Mouse (Mus musculus): ENCODE measurements around the gene Hnrnph3. TPM values are rescaled to one million over a fixed set of nuclear protein-coding genes. Genes with fewer than 3 reads are reported as not detected.

The Hnrnph3 gene
- total and polyA plus RNA-seq, 3 experiments, result 7.3 to 28.8 (median 26.2) TPM

DNA sequence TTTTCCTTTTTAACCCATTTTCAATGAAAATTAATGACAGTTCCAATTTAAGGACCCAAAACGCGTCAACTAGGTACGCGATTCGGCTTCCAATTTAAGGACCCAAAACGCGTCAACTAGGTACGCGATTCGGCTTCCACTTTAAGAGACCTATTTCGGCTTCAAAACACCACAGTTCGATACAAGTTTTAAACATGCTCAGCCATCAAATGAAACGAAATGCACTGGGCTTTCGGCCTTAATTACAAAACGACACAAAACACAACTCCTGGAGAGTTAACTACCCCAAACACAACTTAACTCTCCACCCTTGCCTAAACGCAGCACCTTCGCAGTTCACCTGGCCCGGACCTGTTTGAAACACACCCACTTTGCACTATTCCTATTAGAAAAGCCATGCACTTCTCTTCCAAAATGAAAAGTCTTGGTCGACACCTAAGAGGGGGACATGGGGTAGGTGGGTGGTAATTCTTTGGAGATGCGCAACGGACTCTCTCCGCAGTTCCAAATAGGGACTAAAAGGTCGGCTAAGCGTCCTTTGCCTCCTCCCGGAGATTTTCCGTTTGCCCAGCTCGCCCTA, 1.4 kb downstream of the Hnrnph3 start:
- Histone ChIP-seq H3K4me1 (ENCODE audit: insufficient read depth, low read depth, low read length) (peaks cover 11% of the 10 kb centered on the region), H3K36me3 (replicated peaks) (peaks cover 9% of the 10 kb centered on the region), H3K27me3 (ENCODE audit: insufficient read depth, low read length) (no peaks in the 10 kb centered on the region), H3K9me3 (replicated peaks) (no peaks in the 10 kb centered on the region), H3K4me3 (ENCODE audit: low read depth, low read length) (peak overlapping the region; percentile 77)
- DNase-seq (ENCODE audit: low spot score) (no peak), ATAC-seq (ENCODE audit: extremely low read depth, insufficient number of reproducible peaks, low FRiP score, poor library complexity, severe bottlenecking) (no peak)
- TF ChIP-seq CTCF (IDR thresholded peaks at IDR 0.05; ENCODE audit: low read depth, low read length) (no peak), TAL1 (conservative IDR thresholded peaks at IDR 0.05; ENCODE audit: low read depth, low read length) (no peak)

DNA sequence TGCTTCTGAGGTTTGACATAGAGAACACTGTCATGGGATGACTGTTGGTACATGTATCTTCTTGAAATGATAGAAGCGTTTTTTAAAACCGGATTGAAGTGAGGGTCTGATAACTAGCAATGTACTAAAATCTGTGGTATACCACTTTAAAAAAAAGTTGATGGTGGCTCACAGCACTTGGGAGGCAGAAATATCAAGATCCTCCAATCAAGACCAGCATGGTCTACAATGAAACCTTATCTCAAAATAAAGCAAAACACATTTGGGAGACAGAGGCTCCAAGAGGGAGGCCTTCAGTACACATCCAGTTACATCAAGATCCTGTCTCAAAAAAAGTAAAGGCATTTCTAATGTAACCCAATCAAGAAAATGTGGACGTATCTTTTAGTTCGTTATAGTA, 2.3 kb downstream of the Hnrnph3 start:
- no peaks in the 10 kb centered on the region for H3K27me3 ChIP-seq (ENCODE audit: insufficient read depth, low read length)
- TF ChIP-seq TAL1 (conservative IDR thresholded peaks at IDR 0.05; ENCODE audit: low read depth, low read length) (0 out of 2 replicates have a peak, but pooled peaks have one; percentile 7), GATA2 (IDR thresholded peaks at IDR 0.05; ENCODE audit: borderline replicate concordance, low read depth, low read length) (no peak)
- H3K4me1 ChIP-seq (ENCODE audit: insufficient read depth, low read depth, low read length), result peaks cover 11% of the 10 kb centered on the region
- ATAC-seq (ENCODE audit: extremely low read depth, insufficient number of reproducible peaks, low FRiP score, poor library complexity, severe bottlenecking) (no peak; the same call in 1 of the 2 replicates), DNase-seq (ENCODE audit: low spot score) (no peak)
- H3K9me3 ChIP-seq (replicated peaks), result no peaks in the 10 kb centered on the region
- peaks cover 16% of the 10 kb centered on the region for H3K36me3 ChIP-seq (replicated peaks)
- no peak overlapping the region; the same call in 1 of the 2 replicates for H3K4me3 ChIP-seq (ENCODE audit: low read depth, low read length)

DNA sequence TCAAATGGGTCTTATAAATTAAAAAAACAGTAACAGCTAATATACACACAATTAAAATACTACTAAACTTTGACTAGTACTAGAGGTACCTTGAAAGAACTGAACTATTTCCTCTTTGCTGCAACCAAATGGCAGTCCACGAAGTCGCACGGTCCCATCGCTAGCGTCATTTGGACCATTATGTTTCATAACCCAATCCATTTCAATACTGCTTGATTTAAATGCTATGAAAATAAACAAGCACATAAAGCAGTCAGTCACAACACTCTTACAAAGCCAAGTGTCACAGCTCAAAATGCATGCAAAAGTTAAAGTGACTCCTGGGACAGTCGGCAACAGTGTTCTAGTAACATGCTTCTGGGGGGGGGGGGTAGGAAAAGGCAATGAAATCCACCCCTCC, 4.7 kb downstream of the Hnrnph3 start:
- ATAC-seq (ENCODE audit: extremely low read depth, insufficient number of reproducible peaks, low FRiP score, poor library complexity, severe bottlenecking), result no peak
- peaks cover 33% of the 10 kb centered on the region for H3K36me3 ChIP-seq (replicated peaks)

DNA sequence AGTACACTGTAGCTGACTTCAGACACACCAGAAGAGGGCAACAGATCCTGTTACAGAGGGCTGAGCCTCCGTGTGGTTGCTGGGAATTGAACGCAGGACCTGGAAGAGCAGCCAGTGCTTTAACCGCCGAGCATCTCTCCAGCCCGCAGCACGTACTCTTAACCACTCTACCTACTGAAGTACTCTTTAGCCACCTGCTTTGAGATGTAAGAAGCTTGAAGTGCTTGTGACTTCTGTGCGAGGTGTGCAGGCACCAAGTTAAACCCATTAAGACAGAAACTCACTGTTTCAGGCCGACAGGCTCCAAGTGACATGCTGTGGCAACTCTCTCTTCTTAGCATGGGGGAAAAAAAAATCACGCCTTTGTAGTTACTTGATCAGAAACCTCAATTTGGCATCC, 9.8 kb downstream of the Hnrnph3 start:
- Histone ChIP-seq H3K27me3 (ENCODE audit: insufficient read depth, low read length) (no peaks in the 10 kb centered on the region), H3K9me3 (replicated peaks) (no peaks in the 10 kb centered on the region), H3K4me1 (ENCODE audit: insufficient read depth, low read depth, low read length) (no peaks in the 10 kb centered on the region), H3K36me3 (replicated peaks) (peaks cover 64% of the 10 kb centered on the region), H3K4me3 (ENCODE audit: low read depth, low read length) (no peak overlapping the region)
- TF ChIP-seq TAL1 (conservative IDR thresholded peaks at IDR 0.05; ENCODE audit: low read depth, low read length) (no peak), POLR2AphosphoS5 (IDR thresholded peaks at IDR 0.05; ENCODE audit: insufficient replicate concordance, low read depth, low read length) (no peak), GATA1 (IDR thresholded peaks at IDR 0.05; ENCODE audit: borderline replicate concordance, low read length) (no peak), CTCF (IDR thresholded peaks at IDR 0.05; ENCODE audit: low read depth, low read length) (no peak)
- DNase-seq (ENCODE audit: low spot score) (no peak), ATAC-seq (ENCODE audit: extremely low read depth, insufficient number of reproducible peaks, low FRiP score, poor library complexity, severe bottlenecking) (no peak)

More for the DNA sequence above, 4.7 kb downstream of the Hnrnph3 start:
- H3K27me3 ChIP-seq (ENCODE audit: insufficient read depth, low read length), result no peaks in the 10 kb centered on the region
- H3K4me1 ChIP-seq (ENCODE audit: insufficient read depth, low read depth, low read length), result peaks cover 7% of the 10 kb centered on the region
- H3K4me3 ChIP-seq (ENCODE audit: low read depth, low read length), result no peak overlapping the region
- H3K9me3 ChIP-seq (replicated peaks), result no peaks in the 10 kb centered on the region
- TF ChIP-seq POLR2AphosphoS5 (IDR thresholded peaks at IDR 0.05; ENCODE audit: insufficient replicate concordance, low read depth, low read length) (no peak), CTCF (IDR thresholded peaks at IDR 0.05; ENCODE audit: low read depth, low read length) (no peak), GATA1 (IDR thresholded peaks at IDR 0.05; ENCODE audit: borderline replicate concordance, low read length) (no peak), GATA2 (IDR thresholded peaks at IDR 0.05; ENCODE audit: borderline replicate concordance, low read depth, low read length) (no peak), TAL1 (conservative IDR thresholded peaks at IDR 0.05; ENCODE audit: low read depth, low read length) (no peak)
- DNase-seq (ENCODE audit: low spot score), result no peak

DNA sequence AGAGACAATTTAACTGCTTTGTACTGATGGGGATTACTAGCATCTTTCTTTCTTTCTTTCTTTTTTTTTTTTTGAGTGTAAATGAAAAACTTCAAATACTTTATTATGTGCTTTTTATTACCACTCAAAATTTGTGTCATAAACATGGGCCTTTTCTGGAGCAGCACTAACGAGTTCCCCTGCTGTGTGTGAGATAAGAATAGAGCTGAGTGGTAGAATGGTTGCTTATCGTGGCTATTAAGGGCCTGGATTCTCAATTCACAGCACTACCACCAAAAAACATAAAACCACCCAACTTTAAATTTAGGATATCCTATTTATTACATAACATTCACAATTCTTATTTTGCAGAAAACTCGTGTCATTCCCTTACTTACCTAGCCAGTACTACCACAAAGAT, 10.5 kb downstream of the Hnrnph3 start:
- ATAC-seq (ENCODE audit: extremely low read depth, insufficient number of reproducible peaks, low FRiP score, poor library complexity, severe bottlenecking), result no peak
- no peak for DNase-seq (ENCODE audit: low spot score)
- Histone ChIP-seq H3K9me3 (replicated peaks) (no peaks in the 10 kb centered on the region), H3K4me1 (ENCODE audit: insufficient read depth, low read depth, low read length) (no peaks in the 10 kb centered on the region), H3K4me3 (ENCODE audit: low read depth, low read length) (no peak overlapping the region), H3K27me3 (ENCODE audit: insufficient read depth, low read length) (no peaks in the 10 kb centered on the region), H3K36me3 (replicated peaks) (peaks cover 64% of the 10 kb centered on the region)
- TF ChIP-seq GATA1 (IDR thresholded peaks at IDR 0.05; ENCODE audit: borderline replicate concordance, low read length), result no peak
- TF ChIP-seq GATA2 (IDR thresholded peaks at IDR 0.05; ENCODE audit: borderline replicate concordance, low read depth, low read length), result no peak
- TF ChIP-seq POLR2AphosphoS5 (IDR thresholded peaks at IDR 0.05; ENCODE audit: insufficient replicate concordance, low read depth, low read length), result no peak
- TF ChIP-seq TAL1 (conservative IDR thresholded peaks at IDR 0.05; ENCODE audit: low read depth, low read length), result no peak
- TF ChIP-seq CTCF (IDR thresholded peaks at IDR 0.05; ENCODE audit: low read depth, low read length), result no peak

DNA sequence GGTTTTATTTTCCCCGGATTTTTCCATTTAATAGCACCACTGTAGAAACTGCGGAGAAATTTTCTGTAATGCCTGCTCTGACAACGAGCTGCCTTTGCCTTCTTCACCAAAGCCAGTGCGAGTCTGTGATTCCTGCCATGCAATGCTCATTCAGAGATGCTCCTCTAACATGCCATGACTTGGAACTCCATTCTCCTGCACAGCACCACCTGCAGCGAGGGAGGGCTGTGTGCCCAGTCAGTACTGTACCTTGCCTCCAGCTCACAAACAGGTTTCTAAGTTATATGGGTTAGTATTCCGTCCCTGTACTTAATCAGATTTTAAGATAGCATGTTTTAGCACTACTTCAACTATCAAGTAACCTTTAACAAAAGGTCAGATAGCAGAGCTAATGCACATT, 12.5 kb downstream of the Hnrnph3 start:
- H3K9me3 ChIP-seq (replicated peaks), result no peaks in the 10 kb centered on the region
- peaks cover 66% of the 10 kb centered on the region for H3K36me3 ChIP-seq (replicated peaks)
- no peak overlapping the region for H3K4me3 ChIP-seq (ENCODE audit: low read depth, low read length)
- DNase-seq (ENCODE audit: low spot score), result no peak
- TF ChIP-seq POLR2AphosphoS5 (IDR thresholded peaks at IDR 0.05; ENCODE audit: insufficient replicate concordance, low read depth, low read length) (no peak), GATA1 (IDR thresholded peaks at IDR 0.05; ENCODE audit: borderline replicate concordance, low read length) (no peak), GATA2 (IDR thresholded peaks at IDR 0.05; ENCODE audit: borderline replicate concordance, low read depth, low read length) (no peak), CTCF (IDR thresholded peaks at IDR 0.05; ENCODE audit: low read depth, low read length) (no peak), TAL1 (conservative IDR thresholded peaks at IDR 0.05; ENCODE audit: low read depth, low read length) (no peak)
- ATAC-seq (ENCODE audit: extremely low read depth, insufficient number of reproducible peaks, low FRiP score, poor library complexity, severe bottlenecking), result no peak
- H3K27me3 ChIP-seq (ENCODE audit: insufficient read depth, low read length), result no peaks in the 10 kb centered on the region
- no peaks in the 10 kb centered on the region for H3K4me1 ChIP-seq (ENCODE audit: insufficient read depth, low read depth, low read length)

DNA sequence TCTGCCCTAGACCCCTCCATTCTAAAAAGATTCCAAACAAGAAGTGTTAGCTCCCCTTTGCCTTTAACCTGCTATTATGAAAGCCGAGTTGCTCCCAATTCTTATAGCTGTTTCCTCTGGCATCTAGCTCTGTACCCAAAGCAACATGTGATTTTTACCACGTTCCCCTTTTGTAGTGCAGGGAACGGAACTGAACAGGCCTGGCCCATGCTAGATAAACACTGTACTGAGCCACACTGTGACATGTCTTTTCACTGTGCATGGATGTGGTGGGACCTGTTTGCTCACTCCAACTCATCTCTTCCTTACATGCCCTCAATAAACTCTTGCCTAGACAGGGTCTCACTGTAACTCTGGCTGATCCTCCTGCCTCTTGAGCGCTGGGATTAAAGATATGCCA, 13.7 kb downstream of the Hnrnph3 start:
- DNase-seq (ENCODE audit: low spot score), result no peak
- peaks cover 59% of the 10 kb centered on the region for H3K36me3 ChIP-seq (replicated peaks)
- no peaks in the 10 kb centered on the region for H3K9me3 ChIP-seq (replicated peaks)
- no peak overlapping the region for H3K4me3 ChIP-seq (ENCODE audit: low read depth, low read length)
- H3K4me1 ChIP-seq (ENCODE audit: insufficient read depth, low read depth, low read length), result no peaks in the 10 kb centered on the region
- H3K27me3 ChIP-seq (ENCODE audit: insufficient read depth, low read length), result no peaks in the 10 kb centered on the region
- TF ChIP-seq TAL1 (conservative IDR thresholded peaks at IDR 0.05; ENCODE audit: low read depth, low read length), result no peak
- no peak for TF ChIP-seq POLR2AphosphoS5 (IDR thresholded peaks at IDR 0.05; ENCODE audit: insufficient replicate concordance, low read depth, low read length)
- no peak for TF ChIP-seq CTCF (IDR thresholded peaks at IDR 0.05; ENCODE audit: low read depth, low read length)
- TF ChIP-seq GATA1 (IDR thresholded peaks at IDR 0.05; ENCODE audit: borderline replicate concordance, low read length), result no peak
- TF ChIP-seq GATA2 (IDR thresholded peaks at IDR 0.05; ENCODE audit: borderline replicate concordance, low read depth, low read length), result no peak
- no peak for ATAC-seq (ENCODE audit: extremely low read depth, insufficient number of reproducible peaks, low FRiP score, poor library complexity, severe bottlenecking)

All from G1E (cell line).